Mouse (Mus musculus) natural killer cell, adult 2 months (primary cell): ENCODE results near the gene Manf.

ENCODE experiments used
- DNase-seq, 2 experiments: peaks; one replicate each; pipeline ENCODE4 v3.0.0; 2022; ENCODE audit warnings: low spot score in 2 of 2

Manf gene

DNA sequence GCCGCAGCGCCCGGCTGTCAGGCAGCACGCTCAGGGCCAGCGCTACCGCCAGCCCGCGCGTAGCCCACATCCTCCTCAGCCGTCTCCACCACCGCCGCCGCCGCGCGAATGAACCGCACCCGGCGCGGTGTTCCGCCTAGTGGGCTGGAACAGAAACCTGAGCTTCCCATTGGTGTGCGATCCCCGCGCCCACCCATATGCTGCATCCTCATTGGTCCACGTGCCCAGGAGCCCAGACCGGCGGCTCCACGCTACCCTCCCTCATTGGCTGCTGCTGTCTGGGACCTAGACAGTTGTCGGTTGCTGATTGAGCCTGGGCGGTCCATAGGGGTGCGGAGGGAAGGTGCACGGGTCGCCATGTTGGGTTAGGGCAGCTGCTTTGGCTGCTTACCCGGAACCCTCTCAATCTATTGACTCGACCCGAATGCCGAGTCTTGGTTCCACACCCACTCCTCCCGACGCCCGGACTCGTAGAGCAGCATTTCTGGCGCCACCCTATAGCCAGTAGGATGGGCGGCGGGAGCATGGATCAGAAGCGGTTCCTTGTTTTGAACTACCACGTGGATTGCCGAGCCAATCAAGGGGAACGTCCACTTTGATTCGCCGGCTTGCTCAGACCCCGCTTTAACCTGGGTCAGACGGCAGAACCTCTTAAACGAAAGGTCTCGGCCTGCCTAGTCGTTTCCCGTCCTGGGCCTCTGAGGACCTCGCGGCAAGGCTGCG is at the start of gene Manf:
Gene Manf, minus strand, starts transcription at position 151 of the 723 bp plus-strand sequence.
- peak; percentile 97 for DNase-seq

GRCm38 (mm10) chr9:106934998-106935397 is 43.2 kb upstream of the Manf start:
- no peak for DNase-seq

DNA sequence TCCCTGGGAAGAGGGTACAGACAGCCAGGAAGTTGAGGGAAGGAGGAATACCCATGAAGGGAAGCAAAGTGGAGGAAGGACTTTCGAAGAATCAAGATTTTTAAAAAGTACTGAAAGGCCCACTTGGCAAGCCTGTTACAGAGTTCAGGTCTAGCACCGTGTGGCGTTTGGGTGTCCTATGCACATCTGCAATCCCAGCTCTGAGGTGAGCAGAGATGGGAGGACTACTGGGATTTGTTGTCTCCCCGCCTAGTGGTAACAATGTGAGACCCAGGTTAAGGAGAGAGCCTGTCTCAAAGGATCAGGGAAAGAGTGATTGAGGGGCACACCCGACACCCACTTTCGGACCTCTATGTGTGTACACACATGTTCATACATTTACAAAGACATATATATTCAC is 23.1 kb upstream of the Manf start:
- no peak for DNase-seq

GRCm38 (mm10) chr9:106913759-106914158 is 22.0 kb upstream of the Manf start:
- DNase-seq = no peak

- DNase-seq = no peak
Observed at GRCm38 (mm10) chr9:106911624-106912023, 19.8 kb upstream of the Manf start.

GRCm38 (mm10) chr9:106908715-106909114 is 16.9 kb upstream of the Manf start:
- DNase-seq = no peak

- no peak for DNase-seq
Observed at GRCm38 (mm10) chr9:106908174-106908573, 16.4 kb upstream of the Manf start.

DNA sequence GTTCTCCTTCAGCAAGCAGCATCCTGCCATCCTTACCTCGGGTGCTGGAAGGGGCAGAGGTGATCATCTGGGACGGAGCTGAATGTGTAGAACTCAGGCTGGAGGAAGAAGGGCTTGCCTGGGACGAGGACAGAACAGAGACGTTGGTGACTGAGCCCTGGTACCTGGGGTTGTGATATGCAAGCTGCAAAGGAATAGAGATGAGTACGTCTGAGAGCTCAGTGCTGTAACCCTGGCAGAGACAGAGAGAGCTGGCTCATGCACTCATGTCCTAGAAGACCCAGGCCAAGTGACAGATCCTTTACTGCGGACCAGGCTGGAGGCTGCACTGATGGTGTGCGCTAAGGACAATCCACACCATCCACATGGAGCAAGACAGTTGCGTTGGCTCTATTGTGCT is 14.8 kb upstream of the Manf start:
- DNase-seq = no peak

DNA sequence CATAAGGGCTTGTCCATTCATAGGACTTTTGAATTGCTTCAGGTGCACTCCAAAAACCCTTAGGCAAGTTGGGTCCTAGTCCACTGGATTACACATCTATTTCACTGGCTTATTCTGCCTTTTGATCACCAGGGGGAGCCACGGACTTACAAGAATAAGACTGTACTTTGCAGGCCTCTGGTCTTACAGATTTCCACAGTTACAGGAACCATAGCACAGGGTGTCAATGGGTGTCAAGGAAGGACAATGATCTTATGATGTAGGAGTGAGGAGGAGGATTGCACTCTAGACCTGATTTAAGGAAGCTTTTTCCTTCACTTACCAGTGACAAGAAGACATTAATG is 12.0 kb upstream of the Manf start:
- peak in 1 of 2 experiments; percentile 39 for DNase-seq

GRCm38 (mm10) chr9:106903099-106903790 is 11.5 kb upstream of the Manf start:
- DNase-seq = no peak

DNA sequence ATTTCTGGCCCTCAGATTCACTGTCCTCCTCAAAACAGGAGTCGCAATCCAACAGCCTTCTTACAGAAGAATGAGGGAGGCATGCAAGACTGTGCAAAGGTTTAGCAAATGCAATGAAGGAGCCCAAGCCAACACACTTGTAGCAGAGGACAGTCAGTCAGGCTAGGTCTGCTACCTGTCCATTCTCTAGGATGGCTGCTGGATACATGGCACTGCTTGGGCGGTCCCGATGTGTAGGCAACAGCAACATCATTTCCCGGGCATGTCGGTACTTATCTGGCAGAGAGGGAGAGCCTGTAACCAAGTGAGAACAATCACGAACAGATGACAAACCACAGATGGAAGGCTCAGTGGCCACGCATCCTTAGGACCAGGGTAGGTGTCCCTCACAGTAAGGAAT is 9.8 kb upstream of the Manf start:
- no peak for DNase-seq

- no peak for DNase-seq
Observed at GRCm38 (mm10) chr9:106898901-106899300, 7.1 kb upstream of the Manf start.

GRCm38 (mm10) chr9:106893327-106893726 is 1.5 kb upstream of the Manf start:
- no peak for DNase-seq

DNA sequence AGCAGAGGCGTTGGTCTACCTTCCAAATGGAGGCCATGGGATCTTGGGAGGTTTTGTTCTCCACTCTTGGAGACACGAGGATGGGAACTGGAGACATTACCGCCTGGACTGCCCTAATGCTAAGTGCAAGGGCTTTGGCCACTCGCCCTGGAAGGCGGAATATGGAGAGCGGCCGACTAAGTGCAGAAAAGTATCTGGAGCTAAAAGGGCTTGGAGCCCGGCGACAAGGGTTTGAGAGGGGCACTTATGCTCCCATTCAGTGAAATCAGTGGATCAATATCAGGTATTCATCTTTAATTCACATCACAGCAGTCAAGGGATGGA is 735 bp upstream of the Manf start:
- no peak for DNase-seq

- DNase-seq = no peak
Observed at GRCm38 (mm10) chr9:106891341-106891741, 438 bp downstream of the Manf start.

DNA sequence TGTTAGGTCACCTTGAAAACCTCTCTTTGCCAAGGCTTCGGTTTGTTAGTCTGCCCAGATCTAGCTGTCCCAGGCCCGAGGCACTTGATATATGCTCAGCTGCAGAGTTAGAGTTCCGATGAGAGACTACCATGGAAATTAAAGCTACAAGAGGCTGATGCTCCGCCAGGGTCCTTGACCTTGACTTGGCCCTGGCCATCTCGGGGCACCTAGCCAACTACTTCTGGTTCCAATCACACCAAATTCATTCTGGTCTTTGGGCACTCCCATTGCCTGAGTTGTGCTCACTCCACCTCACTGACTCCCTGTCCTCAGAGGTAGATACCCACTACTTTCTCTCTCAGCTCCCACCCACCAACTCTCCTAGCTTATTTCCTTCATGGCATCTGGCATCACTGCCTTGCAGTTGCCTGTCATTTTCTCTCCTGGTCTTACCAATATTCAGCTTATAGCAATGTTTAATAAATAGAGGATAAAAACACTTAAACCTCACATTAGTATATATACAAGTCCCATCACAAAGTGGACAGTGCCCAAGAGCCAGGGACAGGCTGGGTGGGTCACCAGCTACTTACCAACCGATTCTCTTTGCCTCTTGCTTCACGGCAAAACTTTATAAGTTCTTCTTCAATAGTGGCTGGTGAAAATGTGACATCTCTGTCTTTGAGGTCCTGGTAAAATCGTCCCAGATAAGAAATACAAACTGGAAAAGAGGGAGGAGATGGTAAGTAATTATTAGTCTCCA is 1.1 kb downstream of the Manf start:
- no peak for DNase-seq

- no peak for DNase-seq
Observed at GRCm38 (mm10) chr9:106889321-106889720, 2.5 kb downstream of the Manf start.

GRCm38 (mm10) chr9:106888346-106888745 is 3.4 kb downstream of the Manf start:
- DNase-seq = no peak

DNA sequence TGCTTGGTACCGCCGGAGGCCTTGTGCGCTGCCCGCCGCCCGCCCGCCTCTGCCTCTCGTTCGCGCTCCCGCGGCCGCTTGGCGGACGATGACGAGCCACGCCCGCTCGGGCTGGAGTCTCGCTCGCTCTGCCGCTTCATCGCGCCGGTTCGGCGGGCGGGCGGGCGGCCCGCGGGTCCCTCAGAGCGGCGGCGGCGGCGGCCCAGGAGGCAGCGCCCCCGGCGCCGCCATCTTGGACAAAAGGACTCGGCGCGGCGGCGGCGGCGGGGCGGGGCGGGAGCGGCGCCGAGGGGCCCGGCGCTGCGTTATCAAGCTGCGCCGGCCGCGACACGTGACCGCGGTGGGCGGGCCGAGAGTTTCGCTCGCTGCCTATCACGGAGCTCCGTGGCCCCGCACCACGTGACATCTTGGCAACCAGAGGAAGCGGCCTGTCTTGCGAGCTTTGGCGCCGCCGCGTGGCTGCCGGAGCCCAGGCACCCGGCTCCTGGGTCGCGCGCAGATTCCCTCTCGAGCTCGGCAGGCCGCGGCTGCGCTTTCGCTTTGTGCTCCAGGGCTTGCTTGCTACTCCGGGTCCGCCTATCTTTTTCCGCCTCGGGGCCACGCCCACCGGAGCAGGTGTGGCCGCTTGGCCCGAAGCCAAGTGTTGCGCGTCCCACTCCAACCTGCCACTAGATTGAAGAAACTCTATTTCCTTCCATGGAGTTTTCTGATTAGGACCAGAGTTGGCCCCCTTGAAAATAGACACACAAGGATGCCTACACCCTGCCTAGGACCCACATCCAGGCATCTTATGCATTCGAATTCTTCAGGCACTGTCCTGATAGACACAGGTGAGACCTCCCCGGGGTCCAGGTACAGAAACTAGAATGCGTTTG is 4.7 kb downstream of the Manf start, which contains the start of gene Rbm15b:
Gene Rbm15b, minus strand, starts transcription at position 601 of the 875 bp plus-strand sequence.
- peak; percentile 96 to 98 for DNase-seq

DNA sequence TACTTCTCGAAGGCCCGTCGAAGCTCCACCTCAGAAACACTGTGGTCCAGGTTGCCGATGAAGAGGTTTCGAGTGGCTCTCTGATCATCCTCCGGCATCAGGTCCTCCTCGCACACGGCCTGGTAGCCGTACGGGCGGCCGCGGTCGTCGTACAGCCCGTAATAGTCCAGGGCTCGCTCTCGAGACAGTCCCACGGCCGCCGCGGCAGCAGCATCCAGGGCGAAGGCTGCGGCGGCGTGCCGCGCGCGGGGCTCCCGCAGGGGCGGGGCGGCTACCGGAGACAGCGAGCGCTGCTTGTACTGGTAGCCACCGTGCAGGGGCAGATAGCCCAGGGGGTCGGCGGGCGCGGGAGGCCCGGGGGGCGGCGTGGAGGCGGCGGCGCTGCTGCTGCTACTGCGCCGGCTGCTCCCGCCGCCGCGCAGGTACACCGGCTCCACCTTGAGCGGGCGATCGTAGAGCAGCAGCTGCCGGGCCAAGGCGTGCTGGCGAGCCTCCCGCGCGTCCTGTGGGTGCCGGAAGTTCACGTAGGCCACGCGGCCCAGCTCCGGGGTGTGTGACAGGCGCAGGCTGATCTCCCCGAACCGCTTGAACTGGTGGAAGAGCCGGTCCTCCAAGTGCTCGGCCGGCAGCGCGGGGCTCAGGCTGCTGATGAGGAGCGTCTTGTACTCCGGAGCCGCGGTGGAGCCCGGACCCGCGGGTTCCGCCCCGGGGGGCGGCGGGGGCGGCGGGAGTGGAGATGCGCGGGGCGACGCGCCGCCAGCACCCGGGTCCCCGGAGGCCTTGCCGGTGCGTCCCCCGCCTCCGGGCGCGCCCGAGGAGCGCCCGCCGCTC is 5.7 kb downstream of the Manf start:
- peak; percentile 33 to 50 for DNase-seq
